In the genomic region with DNA sequence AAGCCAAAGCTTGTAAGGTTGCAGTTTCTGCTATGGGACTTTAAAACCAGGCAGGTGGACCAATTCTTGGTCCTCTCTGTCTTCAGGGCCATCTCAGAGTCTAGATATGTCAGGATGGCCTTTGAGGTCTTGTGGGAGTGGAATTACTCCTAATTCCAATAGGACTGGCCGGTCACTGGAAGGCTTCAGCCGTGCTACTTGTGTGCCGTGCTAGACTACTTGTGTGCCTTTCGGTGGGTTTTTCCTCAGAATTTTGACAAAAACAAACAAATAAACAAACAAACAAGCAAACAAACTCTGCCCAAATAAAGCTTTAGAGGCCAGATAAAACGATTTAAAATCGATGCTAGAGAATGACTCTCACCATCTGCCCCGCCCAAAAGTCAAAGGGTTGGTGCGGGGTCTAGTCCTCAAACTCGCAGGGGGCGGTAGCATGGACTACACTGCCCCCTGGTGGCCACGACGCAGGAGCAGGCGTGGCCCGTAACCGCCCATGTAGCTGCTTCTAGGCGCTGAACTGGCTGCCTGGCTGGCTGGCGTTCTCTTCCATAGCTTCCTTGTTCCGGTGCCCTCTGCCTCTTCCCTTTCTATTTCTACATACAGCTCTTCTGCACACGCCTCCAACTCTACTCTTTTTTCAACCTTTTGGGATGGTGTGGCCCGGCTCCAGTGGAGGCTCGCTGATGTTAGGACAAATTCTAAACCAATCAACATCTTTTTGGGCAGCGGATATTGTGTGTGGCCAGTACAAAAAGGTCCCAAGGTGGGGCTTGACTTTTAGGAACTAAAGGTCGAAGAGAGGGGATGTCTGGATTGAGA, we compare ENCODE assay signal across 8 mouse cellular contexts. TPM values are rescaled to one million over a fixed set of nuclear protein-coding genes. Genes with fewer than 3 reads are reported as not detected.
DNase-seq lines count a peak whose midpoint lies in the region; ATAC-seq and TF ChIP-seq lines count a peak whose summit lies in the region.

No protein-coding gene starts in this region.

- WGBS in forebrain, embryonic 16.5 days, result 16% methylated on average over 23 of the region's 23 CpGs
- WGBS in lung, embryonic 14.5 days, result 17% methylated on average over 23 of the region's 23 CpGs

- ATAC-seq in forebrain, embryonic 16.5 days, result peak; percentile 96
- peak; percentile 95 for ATAC-seq in lung, embryonic 14.5 days (ENCODE audit: insufficient read depth)
- ATAC-seq in neutrophil, adult 5-6 weeks (ENCODE audit: extremely low read depth, insufficient number of reproducible peaks, low FRiP score, poor library complexity, severe bottlenecking), result peak; percentile 89

- peak overlapping the region; percentile 2; the same call in 1 of the 2 replicates for H3K4me3 ChIP-seq in forebrain, embryonic 16.5 days (replicated peaks; ENCODE audit: low read length)
- H3K4me3 ChIP-seq in layer of hippocampus, adult 2 months, result peak overlapping the region; percentile 13; the same call in 1 of the 2 replicates
- H3K4me3 ChIP-seq in lung, embryonic 14.5 days (ENCODE audit: low read depth, low read length), result peak overlapping the region; percentile 2; the same call in 1 of the 2 replicates

- H3K9ac ChIP-seq in forebrain, embryonic 16.5 days (replicated peaks; ENCODE audit: low read depth, low read length), result peak overlapping the region; percentile 37; the same call in 1 of the 2 replicates
- H3K9ac ChIP-seq in lung, embryonic 14.5 days, result peak overlapping the region; percentile 42

- peak overlapping the region; percentile 39 for H3K4me2 ChIP-seq in forebrain, embryonic 16.5 days (ENCODE audit: low read length)
- peak overlapping the region; percentile 45 for H3K4me2 ChIP-seq in lung, embryonic 14.5 days

- peak; percentile 87 for DNase-seq in ES-CJ7 (ENCODE audit: low read depth, low spot score)
- peak; percentile 61 for DNase-seq in cerebellum, adult 11 months
- DNase-seq in heart, postnatal 4 days, result peak; percentile 92
- DNase-seq in layer of hippocampus, adult 2 months (ENCODE audit: low spot score in 2 of 2), result peak; percentile 52 to 76
- DNase-seq in lung, embryonic 14.5 days, result peak; percentile 96
- DNase-seq in thymus, adult 18-20 months, result peak; percentile 64 to 67

- no peaks in the 10 kb centered on the region for H3K9me3 ChIP-seq in forebrain, embryonic 16.5 days (ENCODE audit: control insufficient read depth, low read length)
- H3K9me3 ChIP-seq in lung, embryonic 14.5 days (ENCODE audit: low read depth, low read length), result no peaks in the 10 kb centered on the region

- peaks cover 2% of the 10 kb centered on the region; the same call in 1 of the 2 replicates for H3K4me1 ChIP-seq in forebrain, embryonic 16.5 days (replicated peaks; ENCODE audit: control insufficient read depth, insufficient read depth, low read length)
- H3K4me1 ChIP-seq in lung, embryonic 14.5 days (ENCODE audit: insufficient read depth), result no peaks in the 10 kb centered on the region

- peak; percentile 98 for TF ChIP-seq CTCF in layer of hippocampus, adult 2 months (conservative IDR thresholded peaks at IDR 0.05)
- TF ChIP-seq CTCF in lung, embryonic 14.5 days (IDR thresholded peaks at IDR 0.05; ENCODE audit: low read depth), result peak; percentile 98

- no peak overlapping the region for H3K27ac ChIP-seq in forebrain, embryonic 16.5 days (ENCODE audit: low read length)
- H3K27ac ChIP-seq in layer of hippocampus, adult 2 months, result no peak overlapping the region; the same call in 1 of the 2 replicates
- H3K27ac ChIP-seq in lung, embryonic 14.5 days (ENCODE audit: low read depth), result no peak overlapping the region

- H3K27me3 ChIP-seq in forebrain, embryonic 16.5 days (replicated peaks; ENCODE audit: control insufficient read depth, insufficient read depth, low read length), result no peaks in the 10 kb centered on the region
- H3K27me3 ChIP-seq in lung, embryonic 14.5 days (ENCODE audit: insufficient read depth, low read length), result no peaks in the 10 kb centered on the region

- H3K36me3 ChIP-seq in forebrain, embryonic 16.5 days (ENCODE audit: control insufficient read depth, insufficient read depth), result no peaks in the 10 kb centered on the region
- H3K36me3 ChIP-seq in lung, embryonic 14.5 days (ENCODE audit: insufficient read depth), result no peaks in the 10 kb centered on the region

RNA-seq across cellular contexts. Expression of gene Scgb1a1, which starts 5.4 kb away (rescaled TPM):
- not detected in 2 replicates for polyA plus RNA-seq in forebrain, embryonic 16.5 days (2015; fragmentation: Nextera tagmentation; extraction: Ambion mirVana)
- not detected for total RNA-seq in heart, postnatal 4 days (2021)
- total RNA-seq in layer of hippocampus, adult 2 months (2021), result not detected
- polyA plus RNA-seq in lung, embryonic 14.5 days (2014; fragmentation: Nextera tagmentation; extraction: Ambion mirVana), result not detected in 2 replicates
- not detected in 2 replicates for total RNA-seq in neutrophil, adult 5-6 weeks (2017)

RNA-seq across cellular contexts. Expression of gene Asrgl1, which starts 53.0 kb away (rescaled TPM):
- polyA plus RNA-seq in forebrain, embryonic 16.5 days (2015; fragmentation: Nextera tagmentation; extraction: Ambion mirVana), result 31.7 and 39.8 TPM in 2 replicates
- total RNA-seq in heart, postnatal 4 days (2021), result 10 to 100 TPM; 13.2 to 16.4 TPM
- total RNA-seq in layer of hippocampus, adult 2 months (2021), result 100 to 1,000 TPM; 133 to 162 TPM
- polyA plus RNA-seq in lung, embryonic 14.5 days (2014; fragmentation: Nextera tagmentation; extraction: Ambion mirVana), result 13.9 and 15.0 TPM in 2 replicates
- 6.9 and 8.3 TPM in 2 replicates for total RNA-seq in neutrophil, adult 5-6 weeks (2017)

Comparison
In these comparisons a context has a peak if more than half of its experiments do, and no peak if none do; other contexts are left out.
1. RNA of gene Asrgl1, which starts 53.0 kb away (total RNA-seq): 133 to 162 TPM in layer of hippocampus, adult 2 months; 13.2 to 16.4 TPM in heart, postnatal 4 days and 6.9 to 8.3 TPM in neutrophil, adult 5-6 weeks; every median in the first group is over 4 times any median in the second.
2. Peak in every context shown above with its lines, with median percentiles within 50 percentile points of each other: DNase-seq, ATAC-seq and H3K4me3 ChIP-seq.